Mouse (Mus musculus) lung, embryonic 16.5 days (tissue): ENCODE data around the gene Cryge. TPM values are rescaled to one million over a fixed set of nuclear protein-coding genes. Genes with fewer than 3 reads are reported as not detected.

ENCODE experiments used
- polyA plus RNA-seq: library from polyadenylated mRNA; unstranded; fragments of >200 nt; fragmentation: Nextera tagmentation; extraction: Ambion mirVana; gene quantifications from 2 replicates; pipeline ENCODE4 v1.2.1, GENCODE M21; 2015

The Cryge gene
- polyA plus RNA-seq, 1 experiment from 2014 or later: not detected

Other genes starting within 250 kb of the Cryge start
- 6.0 and 10.1 TPM in 2 replicates for gene Plekhm3, start 94.3 kb downstream of the Cryge start, polyA plus RNA-seq
- 0.26 and 0.33 TPM in 2 replicates for gene Akr1cl, start 18.4 kb downstream of the Cryge start, polyA plus RNA-seq
- not detected in 2 replicates for gene Crygd, start 12.3 kb upstream of the Cryge start, polyA plus RNA-seq
- gene Crygc, start 22.5 kb upstream of the Cryge start, polyA plus RNA-seq: not detected in 2 replicates
- not detected in 2 replicates for gene Crygb, start 31.1 kb upstream of the Cryge start, polyA plus RNA-seq
- not detected in 2 replicates for gene Cryga, start 52.2 kb upstream of the Cryge start, polyA plus RNA-seq
- not detected in 2 replicates for gene Gm28845, start 68.4 kb upstream of the Cryge start, polyA plus RNA-seq
- 0.15 and 0.21 TPM in 2 replicates for gene D630023F18Rik, start 72.1 kb upstream of the Cryge start, polyA plus RNA-seq
- gene Idh1, start 135.4 kb upstream of the Cryge start, polyA plus RNA-seq: 118 and 121 TPM in 2 replicates
- 6.6 and 8.8 TPM in 2 replicates for gene Pikfyve, start 135.5 kb upstream of the Cryge start, polyA plus RNA-seq
- not detected in 2 replicates for gene Pth2r, start 230.9 kb upstream of the Cryge start, polyA plus RNA-seq